Mouse (Mus musculus): ENCODE results near the gene Cst10.

Gene Cst10

GRCm38 (mm10) chr2:149404757-149405156 is at the start of gene Cst10:
TSS of gene Cst10 (plus strand) at chr2:149405057.
- no peak for DNase-seq

DNA sequence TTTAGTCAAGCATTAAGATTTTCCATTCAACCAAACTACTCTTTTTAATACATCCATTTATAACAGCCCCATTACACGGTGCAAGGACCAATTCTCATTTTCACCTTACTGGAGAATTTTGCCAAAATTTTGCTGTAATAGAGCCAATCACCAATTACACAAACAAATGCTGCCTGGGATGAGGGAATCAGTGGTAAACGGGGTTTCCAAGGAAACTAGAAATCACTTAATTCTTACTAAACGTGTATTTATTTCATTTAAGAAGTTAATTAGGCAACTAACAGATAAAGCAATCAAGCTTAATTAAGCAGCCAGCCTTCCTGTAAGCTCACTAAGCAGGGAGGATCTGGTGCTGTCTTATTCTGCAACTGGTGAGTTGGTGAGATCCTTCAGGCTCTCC is 11.9 kb upstream of the Cst10 start:
- DNase-seq = no peak

DNA sequence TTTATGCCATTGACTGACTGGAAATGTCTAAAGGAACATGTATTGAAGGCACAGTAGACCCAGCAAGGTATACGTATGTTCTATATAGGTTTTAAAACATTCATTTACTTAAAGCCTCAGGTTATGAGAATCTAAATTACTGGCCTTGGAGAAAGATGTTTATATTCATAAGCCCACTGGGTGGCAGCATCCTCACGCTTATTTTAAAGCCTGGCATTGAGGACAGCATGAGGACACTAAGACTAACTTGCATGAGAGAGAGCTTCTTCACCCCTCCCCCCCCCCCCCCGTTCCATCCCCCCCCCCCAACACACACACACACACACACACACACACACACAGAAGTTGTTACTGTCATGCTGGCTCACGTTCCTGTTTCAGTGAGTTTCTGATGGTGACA is 17.7 kb downstream of the Cst10 start:
- no peak for DNase-seq

Measured in heart, adult 11 months (tissue).